Mouse (Mus musculus) thymus, adult 18-20 months (tissue): ENCODE results near the gene Myh3.

Experiments
- DNase-seq, 2 experiments: peaks; one replicate each; pipeline ENCODE4 v3.0.0; 2022; ENCODE audit warnings: mixed read lengths in 2 of 2

The Myh3 gene

DNA sequence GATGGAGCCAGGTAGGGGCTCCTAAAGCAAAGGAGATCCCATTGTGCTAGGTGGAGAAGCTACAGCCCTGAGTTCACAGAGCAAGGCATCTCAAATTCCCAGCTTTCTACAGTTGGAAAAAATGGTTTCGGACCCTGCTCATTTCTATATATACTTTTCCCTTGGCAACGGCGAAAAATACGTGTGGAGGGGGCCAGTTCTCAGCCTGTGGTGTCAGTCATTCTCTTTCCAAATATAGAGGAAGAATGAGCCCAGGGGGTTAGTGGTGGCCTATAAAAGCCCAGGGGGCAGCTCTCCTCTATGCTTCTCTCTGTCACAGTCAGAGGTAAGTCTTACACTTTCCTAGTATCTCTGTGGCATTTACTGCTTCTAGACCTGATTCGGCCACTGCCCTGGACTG is at the start of gene Myh3:
Gene Myh3 (plus strand): TSS at position 301 of the 400 bp plus-strand sequence.
- DNase-seq, result no peak

DNA sequence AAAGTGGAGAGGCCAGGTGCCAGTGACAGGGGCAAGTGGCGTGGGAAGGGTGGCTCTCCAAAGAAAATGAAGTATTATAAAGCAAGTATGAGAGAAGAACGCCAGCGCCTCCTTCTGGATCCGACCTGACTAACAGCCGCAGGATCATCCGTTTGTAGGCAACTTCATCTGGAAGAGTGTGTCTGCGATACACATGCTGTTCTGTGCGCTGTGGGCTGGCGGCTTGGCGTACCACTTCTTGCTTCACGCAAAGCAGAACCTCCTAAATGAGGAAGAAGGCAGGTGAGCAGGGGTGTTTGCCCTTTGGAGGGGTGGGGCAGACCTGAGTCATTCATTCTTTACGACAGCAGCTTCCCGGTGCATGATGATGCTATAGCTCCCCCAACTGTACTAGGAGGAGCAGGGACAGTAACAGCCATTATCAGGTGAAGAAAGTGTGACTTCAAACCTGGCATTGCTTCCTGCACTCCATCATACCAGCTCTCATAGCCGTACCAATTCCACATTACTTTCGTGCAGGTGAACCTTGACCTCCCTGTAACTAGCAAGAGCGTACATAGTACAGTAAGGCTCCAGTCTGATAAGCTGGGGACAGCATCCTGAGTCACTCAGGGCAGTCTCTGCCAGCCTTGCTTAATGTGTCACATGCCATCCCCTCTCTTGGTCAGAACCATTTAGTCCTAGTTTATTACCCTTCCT is 47.0 kb upstream of the Myh3 start:
- DNase-seq, result no peak

GRCm38 (mm10) chr11:67031603-67031915 is 46.5 kb upstream of the Myh3 start:
- no peak for DNase-seq

DNA sequence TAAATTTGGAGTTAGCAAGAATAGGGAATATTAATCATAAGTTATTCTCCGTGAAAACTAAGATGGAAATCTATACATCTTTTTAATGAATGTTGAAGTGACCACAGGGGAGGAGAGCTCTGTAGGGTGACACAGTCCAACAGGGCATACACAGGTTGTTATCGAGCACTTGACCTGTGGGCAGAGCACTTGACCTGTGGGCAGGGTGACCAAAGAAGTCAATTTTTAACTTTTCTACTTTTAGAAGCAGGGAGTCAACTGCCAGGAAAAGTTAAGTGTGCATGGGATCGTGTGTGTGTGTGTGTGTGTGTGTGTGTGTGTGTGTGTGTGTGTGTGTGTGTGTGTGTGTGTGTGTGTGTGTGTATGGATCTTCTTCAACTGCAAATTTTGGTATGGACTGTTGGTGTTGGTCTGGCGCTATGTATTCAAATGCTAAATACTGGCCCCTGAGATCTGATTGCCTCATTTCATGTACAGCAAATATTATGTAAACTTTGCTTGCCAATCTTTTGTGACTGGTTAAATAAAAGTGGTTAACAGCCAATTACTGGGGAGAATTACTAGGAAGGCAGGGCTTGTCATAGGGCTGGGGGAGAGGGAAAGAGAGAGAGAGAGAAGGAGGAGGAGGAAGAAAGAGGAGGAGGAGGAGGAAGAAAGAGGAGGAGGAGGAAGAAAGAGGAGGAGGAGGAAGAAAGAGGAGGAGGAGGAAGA is 43.2 kb upstream of the Myh3 start:
- no peak for DNase-seq

DNA sequence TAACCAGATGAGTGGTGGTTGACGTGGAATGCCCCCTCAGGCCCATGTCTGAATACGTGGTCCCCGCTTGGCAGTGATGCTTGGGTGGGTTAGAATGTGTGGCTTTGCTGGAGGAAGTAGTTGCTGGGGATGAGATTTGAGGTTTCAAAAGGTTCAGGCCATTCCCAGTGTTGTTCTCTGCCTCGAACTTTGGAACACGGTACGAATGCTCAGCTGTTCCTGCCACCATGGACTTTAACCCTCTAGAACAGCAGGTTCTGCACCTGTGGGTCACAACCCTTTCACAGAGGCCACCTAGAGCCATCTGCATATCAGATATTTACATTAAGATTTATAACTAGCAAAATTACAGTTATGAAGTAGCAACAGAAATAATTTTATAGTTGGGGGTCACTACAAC is 41.9 kb upstream of the Myh3 start:
- DNase-seq, result no peak

GRCm38 (mm10) chr11:67036892-67037291 is 41.2 kb upstream of the Myh3 start:
- no peak for DNase-seq

DNA sequence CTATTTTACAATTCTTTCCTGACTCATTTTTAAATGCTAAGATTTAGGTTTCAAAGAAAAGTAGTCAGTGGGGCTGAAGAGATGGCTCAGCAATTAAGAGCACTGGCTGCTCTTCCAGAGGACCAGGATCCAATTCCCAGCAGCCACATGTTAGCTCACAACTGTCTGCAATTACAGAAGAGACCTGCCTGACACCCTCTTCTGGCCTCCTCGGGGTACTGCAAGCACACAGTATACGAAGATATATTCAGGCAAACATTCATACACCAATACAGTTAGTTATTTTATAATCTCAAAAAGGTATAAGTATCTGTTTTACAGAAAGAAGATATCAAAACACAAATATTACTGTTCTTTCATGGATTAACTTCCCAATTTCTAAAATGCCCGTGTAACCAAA is 38.3 kb upstream of the Myh3 start:
- DNase-seq, result no peak

DNA sequence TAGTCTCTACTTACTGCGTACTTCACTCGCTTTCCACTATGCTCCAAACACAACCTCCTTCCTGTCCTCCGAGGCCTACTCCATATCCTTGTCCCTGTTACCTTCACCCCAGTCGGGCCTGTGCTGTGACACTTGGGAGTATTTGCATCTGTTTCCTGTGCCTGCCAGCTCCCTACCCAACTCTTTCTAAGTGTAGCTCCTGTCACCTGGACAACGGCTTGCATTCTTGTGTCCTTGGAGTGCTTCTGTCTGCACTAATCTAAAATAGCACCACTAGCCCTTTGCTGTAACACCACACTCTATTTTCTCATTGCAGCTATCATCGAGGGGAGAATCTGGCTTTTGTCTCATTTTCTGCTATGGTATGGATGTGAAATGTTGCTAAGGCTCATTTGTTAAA is 37.6 kb upstream of the Myh3 start:
- no peak for DNase-seq

GRCm38 (mm10) chr11:67043007-67043406 is 35.1 kb upstream of the Myh3 start:
- DNase-seq, result no peak

GRCm38 (mm10) chr11:67044959-67045358 is 33.1 kb upstream of the Myh3 start:
- no peak for DNase-seq

DNA sequence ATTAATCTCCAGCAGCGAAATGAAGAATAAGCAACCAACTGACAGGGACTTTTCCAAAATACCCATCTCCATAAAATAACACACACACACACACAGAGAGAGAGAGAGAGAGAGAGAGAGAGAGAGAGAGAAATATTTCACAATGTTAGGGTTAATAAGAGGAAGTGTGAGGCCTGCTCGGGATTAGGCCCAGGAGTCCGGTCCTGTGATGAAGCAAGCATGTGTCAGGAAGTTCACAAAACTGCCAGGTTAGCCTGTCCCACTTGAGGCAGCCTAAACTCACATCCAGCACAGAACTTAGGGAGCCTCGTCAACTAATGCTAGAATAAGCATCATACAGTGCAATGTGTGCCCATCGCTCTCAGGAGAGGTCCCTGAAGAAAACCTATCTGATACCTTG is 30.9 kb upstream of the Myh3 start:
- no peak for DNase-seq

GRCm38 (mm10) chr11:67048496-67048895 is 29.6 kb upstream of the Myh3 start:
- DNase-seq, result no peak

DNA sequence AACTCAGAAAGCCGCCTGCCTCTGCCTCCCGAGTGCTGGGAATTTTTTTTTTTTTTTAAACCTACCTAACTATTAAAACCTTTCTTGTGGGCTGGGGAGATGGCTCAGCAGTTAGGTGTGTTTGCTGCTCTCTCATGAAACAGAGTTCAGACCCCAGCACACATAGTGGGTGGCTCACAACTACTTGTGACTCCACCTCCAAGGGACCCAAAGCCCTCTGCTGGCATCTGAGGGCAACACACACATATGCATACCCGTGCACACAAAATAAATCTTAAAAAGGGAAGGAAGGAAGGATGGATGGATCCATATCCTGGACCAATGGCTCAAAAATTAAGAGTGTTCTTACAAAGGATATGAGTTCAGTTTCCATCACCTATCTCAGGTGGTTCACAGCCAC is 28.8 kb upstream of the Myh3 start:
- no peak for DNase-seq

DNA sequence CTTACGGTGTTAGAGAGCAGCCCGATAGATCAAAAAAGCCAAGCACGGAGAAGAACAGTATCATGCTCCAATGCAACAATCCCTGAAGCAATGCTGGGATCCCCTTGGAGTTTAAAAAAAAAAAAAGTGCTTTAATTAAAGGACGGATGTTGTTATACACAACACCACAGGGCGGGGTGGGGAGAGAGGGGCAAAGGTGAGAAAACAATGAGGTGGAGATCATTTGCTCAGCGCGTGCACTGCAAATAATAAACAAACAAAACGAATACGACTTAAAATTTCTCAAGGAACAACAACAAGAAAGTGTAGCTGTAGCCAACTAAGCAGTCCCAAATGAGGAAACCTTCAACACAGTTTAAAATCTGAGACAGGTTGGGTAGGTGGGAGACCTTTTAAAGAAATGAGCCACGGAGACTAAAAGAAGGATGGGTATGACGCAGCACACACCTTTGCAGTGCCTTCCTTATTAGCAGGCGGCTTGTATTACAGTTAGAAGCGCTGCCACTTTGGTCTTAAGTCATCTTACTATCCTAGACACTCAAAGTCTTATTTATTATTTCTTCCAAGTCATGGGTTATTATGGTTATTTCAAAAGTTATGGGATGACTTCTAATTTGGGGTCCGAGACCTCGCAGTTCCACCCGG is 26.3 kb upstream of the Myh3 start:
- no peak for DNase-seq

DNA sequence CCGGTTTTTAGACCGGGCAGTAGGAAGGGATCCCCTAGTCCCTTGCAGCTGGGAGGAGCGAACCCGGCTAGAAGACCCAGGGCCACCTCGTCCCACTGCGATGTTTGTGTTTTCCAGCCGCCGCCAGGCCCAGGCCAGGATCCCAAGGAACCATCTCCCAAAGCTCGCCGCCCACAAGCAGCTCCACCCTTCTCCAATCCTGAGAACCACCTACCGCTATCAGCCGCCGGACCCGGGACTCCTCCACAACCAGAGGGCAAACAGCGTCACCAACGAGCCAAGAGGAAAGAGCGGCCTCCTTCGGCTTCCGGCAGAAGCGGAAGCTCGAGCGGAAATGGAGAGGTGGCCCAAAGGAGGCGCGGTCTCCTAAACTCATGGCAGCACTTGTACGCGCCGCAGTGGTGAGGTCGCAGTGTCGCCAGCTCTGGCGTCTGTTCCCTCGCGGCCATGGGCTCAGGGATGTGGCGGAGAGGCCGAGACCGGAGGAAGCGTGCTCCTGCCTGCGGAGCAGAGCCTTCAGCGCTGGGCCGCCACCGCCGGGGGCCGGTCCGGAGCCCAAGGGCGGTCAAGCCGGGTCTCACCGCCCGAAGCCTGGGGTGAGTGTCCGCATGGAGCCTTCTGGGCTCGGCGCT is 25.7 kb upstream of the Myh3 start, which contains the start of the genes Adprm and Sco1:
Gene Adprm (minus strand): TSS at position 274 of the 632 bp plus-strand sequence.
Gene Sco1 (plus strand): TSS at position 350 of the 632 bp plus-strand sequence.
- peak; percentile 74 to 79 for DNase-seq

DNA sequence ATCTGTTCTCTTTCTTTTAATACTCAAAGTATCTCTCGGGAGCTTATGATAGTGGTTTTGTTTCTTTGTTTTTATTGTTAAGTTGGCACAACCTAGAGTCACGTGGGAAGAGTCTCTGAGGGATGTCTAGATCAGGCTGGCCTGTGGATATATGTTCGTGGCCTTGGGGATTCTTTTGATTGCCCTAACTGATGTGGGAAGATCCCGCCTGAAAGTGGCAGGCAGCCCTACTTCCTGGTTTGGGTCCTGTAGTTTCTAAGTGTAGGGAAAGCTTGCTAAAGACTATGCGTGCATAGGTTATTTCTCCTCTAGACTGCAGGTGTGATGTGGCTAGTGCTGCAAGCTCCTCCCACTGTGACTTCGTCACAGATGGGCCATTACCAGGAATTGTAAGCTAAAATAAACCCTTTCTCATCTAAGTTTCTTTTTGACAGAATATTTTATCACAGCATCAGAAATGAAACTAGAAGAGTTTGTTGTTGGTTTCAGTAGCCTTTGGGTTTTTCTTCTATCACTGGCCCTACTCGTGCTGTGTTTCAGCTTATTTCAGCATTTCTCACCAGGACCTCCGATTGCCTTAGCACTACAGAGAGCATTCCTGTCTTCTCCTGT is 23.2 kb upstream of the Myh3 start:
- DNase-seq, result no peak

- no peak for DNase-seq
Measured at GRCm38 (mm10) chr11:67061311-67061710, 16.8 kb upstream of the Myh3 start.

DNA sequence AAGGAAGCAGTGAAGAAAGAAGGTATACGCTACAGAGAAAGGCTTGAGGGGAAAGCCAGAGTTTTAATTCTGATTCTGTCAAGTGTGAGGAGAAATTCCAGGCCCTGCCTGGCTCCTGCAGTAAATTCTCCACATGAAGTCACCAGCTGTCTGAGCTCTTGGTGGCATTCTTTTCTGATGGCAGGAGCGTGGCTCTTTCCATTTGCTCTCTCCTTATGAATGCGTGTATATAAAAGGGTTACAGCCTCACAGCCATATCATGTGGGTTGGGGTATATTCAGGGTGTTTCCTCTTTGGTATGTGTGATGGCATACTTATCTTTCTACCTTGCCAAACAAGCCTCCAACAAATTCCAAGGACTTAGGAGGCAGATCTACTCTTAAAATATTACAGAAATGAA is 15.4 kb upstream of the Myh3 start:
- no peak for DNase-seq

DNA sequence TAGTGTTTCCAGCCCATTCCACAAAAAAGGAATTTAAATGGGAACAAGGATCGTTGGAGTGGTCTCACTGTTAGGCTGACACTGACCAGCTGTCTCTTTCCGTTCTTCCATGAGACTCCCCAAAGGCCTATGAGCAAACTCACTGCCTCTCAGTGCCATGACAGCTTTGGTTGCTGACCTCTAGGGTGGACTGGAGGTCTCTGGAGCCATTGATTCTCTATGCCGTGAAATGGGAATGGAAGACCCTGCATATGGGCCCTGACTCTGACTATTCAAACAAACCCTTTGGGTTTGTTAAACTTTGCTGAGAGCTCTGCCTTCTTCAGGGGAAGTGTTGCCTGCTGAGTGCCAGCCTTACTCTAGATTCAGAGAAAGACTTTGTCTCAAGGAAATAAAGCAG is 10.4 kb upstream of the Myh3 start:
- no peak for DNase-seq

GRCm38 (mm10) chr11:67072615-67073130 is 5.4 kb upstream of the Myh3 start:
- no peak for DNase-seq

DNA sequence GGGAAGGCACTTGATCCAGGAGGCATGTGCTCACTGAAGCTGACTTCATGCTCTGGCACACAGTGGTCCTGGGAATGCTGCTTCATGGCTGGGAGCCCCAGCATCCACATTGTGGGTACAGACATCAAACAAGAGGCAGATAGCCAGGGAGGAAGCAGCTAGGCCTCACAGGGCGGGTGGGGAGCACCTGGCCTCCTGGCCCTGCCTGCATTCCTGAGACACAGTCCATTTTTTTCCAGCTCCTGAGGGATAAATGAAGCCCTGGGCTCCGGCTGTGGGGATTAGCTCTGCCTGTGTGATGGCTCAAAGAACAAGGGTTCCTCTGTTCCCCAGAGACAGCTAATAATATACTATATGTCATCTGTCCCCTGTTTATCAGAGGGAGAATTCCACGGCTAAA is 3.1 kb upstream of the Myh3 start:
- no peak for DNase-seq

DNA sequence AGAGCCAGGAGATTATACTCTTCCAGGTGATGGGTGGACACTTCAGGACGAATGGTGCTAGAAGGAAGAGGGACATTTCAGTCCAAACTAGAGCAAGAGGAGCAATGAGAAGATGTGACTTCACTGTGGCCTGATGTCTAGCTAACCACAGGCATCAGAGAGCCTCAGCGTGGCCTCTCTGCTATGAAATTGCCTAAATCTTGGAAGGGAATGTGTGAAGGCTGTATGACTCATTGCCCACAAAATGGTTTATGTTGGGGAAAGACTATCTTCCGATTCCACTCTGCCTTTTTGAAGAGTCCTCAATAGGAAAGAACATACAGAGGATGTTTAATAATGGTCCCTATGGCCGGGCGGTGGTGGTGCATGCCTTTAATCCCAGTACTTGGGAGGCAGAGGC is 1.3 kb upstream of the Myh3 start:
- no peak for DNase-seq

- no peak for DNase-seq
Measured at GRCm38 (mm10) chr11:67077435-67077834, 665 bp upstream of the Myh3 start.
